Mouse (Mus musculus): Measurements from ENCODE around the gene Esr1. TPM values are rescaled to one million over a fixed set of nuclear protein-coding genes. Genes with fewer than 3 reads are reported as not detected.
"Not testable (repeated sequence)": the region's sequence is repeated elsewhere in the genome, so short reads cannot be mapped to it uniquely, and the experiment has no call there.

Esr1 gene
- total RNA-seq (2022) = 1 to 10 TPM; 1.6 to 3.8 (median 2.2) TPM

DNA sequence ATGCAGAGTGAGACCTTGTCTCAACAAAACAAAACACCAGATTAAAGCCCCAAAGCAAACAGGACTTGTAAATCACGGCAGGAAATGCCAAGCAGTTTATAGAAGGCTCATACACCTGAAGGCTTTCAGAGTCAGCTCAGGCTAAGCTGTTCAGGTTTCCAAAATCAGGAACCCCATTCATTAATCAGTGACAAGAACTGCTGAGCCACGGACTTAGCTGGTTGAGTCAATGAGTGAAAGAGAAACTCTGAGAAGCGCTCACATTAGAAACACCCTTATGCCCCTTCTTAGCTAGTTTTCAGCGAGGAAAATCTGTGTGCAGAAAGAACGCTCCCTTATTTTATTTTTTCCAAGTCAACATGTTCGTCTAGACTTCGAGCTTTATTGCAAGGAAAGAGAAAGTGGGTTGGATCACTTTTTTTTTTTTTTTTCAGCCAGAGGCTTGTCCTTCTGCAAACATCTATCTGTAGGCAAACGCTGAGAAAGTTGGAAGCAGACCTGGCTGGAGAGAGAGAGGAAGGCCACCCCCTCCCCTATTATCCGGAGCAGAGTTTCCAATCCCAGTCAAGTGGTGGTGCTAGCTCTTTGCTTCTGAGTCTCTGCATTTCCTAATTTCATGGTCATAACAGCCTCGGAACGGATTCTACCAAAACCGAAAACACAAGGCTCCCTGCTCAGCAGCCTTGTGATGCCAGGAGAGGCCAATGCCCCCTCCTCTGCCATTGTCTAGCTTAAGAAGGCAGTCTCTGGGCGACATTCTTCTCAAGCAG is at the start of gene Esr1:
Gene Esr1 (plus strand): TSS at position 208 of the 770 bp plus-strand sequence.
- no peak for DNase-seq (ENCODE audit: low spot score in 2 of 2)

DNA sequence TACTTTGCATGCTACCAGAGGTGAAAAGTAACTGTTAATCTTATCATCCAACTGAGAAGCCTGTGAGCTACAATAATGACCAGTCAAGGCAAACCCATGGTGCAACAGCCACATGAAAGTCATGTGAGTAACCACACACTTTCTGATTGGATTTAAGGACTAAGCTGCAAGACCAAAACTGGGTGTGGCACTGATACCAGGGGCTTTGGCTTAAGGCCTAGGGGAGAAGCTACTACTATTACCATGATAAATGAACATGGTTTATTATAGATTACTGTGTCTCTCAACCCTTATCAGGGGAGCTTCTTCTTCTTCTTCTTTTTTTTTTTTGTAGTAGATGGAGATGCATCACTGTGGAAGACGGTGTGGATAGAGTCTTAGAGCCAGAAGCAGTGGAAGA is 46.2 kb upstream of the Esr1 start:
- DNase-seq (ENCODE audit: low spot score in 2 of 2) = no peak

DNA sequence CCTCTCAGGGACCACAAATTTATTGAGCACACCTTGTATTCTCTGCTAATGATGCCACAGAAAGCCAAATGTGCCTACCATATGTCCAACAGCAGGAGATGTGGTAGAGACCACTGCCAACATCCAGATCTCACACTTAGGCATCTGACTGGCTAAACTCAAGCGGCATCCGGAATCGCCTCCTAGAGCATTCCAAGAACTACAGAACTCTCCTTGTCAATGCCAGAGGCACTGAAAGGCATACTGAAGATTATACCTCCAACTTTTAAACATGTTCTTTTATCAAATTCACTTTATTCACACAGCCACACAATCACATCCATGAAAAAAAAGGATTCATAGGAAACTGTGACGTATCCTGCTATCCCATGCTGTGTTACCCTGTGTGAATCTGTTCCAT is 40.6 kb upstream of the Esr1 start:
- no peak for DNase-seq (ENCODE audit: low spot score in 2 of 2)

DNA sequence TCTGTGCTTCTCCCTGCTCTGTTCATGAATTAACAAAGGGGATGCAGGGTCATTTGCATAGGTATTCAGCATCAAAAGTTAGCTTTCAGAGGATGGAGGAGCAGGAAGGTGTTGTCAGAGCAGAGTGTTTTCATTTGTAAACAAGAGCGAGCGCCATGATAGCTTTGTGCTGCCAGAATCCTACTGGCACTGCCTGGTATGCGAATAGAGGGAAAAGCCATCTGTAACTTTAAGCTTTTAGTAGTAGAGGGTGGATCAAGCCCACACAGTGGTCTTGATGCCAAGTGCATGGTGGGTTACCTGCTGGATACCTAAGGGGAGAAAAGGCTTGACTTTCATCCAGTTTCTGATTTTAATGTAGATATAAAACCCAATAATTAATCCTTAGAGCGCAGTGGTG is 40.1 kb upstream of the Esr1 start:
- DNase-seq (ENCODE audit: low spot score in 2 of 2) = no peak

DNA sequence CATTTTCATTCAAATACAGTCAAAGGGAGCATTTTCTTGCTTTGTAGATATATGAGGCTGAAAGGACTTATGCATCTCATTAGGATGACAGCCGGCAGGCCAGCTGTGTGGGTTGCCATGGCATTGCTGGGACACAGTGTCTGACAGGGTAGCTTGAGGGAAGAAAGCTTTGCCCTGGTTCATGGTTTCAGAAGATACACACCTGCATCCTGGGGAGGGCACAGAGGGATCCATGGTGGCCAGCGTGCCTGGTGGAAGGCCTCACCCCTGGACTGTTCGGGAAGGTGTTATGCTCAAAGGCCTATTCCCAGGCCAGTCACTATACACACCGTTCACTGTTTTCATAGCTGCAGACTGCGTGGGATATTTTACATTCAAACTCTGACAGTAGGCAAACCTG is 29.5 kb upstream of the Esr1 start:
- no peak for DNase-seq (ENCODE audit: low spot score in 2 of 2)

DNA sequence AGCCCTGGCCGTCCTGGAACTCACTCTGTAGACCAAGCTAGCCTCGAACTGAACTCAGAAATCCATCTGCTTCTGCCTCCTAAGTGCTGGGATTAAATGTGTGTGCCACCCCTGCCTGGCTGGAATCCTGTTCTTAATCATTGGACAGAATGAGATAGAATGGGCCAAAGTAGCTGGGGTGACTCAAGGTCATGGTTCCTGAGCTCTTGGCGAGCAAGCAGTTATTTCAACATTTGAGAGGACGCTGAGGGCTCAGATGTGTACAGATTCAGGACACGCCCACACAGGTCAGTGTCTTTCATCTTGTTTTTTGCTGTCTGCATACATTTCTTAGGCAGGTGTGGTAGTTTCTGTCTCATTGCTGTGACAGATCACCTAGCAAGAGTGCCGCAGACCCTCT is 24.7 kb upstream of the Esr1 start:
- DNase-seq (ENCODE audit: low spot score in 2 of 2) = no peak

DNA sequence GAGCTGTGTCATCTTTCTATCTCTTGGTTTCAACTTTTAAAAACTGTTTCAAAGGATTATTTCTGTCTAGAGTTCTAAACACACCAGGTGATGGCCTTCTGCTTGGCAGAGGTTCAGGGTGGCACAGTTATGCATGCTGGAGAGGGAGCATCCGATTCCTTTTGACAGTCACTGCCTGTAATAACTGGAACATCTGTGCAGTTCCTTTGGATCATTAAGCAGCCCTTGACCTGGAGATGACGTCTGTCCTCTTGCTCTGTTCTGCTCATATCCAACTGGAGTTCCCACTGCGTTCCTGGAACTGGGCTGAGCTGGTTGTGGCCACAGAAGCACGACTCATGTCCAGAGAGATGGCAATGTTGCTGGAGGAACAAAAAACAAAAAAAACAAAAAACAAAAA is 21.8 kb upstream of the Esr1 start:
- no peak for DNase-seq (ENCODE audit: low spot score in 2 of 2)

DNA sequence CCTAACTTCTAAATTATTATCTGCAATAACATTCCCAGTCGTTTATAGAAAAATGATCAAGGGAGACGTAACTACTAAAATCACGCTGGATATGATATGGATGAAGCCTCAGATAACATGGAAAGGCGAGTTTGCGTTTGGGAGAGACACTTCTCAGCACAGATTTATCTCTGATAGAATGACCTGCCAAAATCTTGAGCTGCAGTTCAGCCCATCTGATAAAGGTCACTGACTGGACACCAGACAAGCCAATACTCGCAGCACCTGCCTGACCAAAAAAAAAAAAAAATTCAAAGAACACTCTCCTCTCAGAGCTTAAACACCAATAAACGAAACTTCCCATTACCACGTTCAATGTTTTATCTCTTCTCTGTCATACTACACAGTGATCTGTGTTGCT is 20.4 kb upstream of the Esr1 start:
- no peak for DNase-seq (ENCODE audit: low spot score in 2 of 2)

DNA sequence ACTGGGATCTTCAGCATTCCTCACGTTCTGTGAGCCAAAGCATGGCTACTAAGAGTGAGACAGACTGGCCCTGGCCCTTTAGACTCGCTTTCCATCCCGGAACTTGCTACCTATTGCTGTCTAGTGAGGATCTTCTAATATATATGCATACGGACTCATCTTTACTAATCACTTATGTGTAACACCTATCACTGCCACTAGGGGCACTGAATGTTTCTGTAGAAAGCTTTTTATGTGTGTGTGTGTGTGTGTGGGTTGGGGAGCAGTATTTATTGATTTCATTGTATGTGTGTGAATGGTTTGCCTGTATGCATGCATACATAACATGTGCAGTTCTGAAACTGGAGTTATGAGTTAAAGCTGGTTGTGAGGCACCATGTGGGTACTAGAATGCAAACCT is 17.6 kb upstream of the Esr1 start:
- no peak for DNase-seq (ENCODE audit: low spot score in 2 of 2)

DNA sequence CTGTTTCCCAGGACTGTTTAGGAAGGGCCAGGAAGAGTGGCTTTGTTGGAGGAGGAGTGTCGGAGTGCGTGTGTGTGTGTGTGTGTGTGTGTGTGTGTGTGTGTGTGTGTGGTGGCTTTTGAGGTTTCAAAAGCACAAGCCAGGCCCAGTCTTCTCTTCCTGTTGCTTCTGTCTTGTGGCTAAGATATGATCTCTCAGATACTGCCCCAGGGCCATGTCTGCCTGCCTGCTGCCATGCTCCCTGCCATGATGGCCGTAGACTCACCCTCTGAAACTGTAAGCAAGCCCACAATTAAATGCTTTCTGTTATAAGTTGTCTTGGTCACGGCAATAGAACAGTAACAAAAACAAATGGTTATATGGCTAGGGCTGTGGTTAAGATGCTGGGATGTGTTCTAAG is 14.2 kb upstream of the Esr1 start:
- DNase-seq (ENCODE audit: low spot score in 2 of 2) = no peak

DNA sequence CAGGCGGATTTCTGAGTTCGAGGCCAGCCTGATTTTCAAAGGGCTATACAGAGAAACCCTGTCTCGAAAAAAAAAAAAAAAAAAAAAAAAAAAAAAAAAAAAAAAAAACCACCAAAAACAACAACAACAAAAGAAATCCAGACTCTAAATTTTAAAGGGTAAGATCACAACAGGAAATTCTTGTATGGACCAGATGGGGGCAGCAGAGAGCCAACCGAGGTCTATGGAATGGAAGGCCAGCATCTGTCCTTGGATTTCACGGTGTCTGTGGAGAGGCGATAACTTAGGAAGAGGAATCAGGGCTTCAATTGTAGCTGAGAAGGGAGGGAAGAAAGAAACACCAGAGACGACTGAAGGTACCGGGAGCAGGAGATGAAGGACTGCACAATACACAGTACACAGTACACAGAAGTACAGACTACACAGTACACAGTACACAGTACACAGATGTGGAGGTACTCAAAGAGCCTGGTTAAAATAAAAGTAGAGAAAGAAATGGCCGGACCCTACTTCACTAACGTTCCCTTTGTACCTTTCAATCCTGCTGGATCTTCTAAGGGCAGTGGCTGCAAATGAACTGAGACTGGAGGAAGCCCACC is 13.1 kb upstream of the Esr1 start:
- peak in 1 of 2 experiments; percentile 22 for DNase-seq (ENCODE audit: low spot score in 2 of 2)

DNA sequence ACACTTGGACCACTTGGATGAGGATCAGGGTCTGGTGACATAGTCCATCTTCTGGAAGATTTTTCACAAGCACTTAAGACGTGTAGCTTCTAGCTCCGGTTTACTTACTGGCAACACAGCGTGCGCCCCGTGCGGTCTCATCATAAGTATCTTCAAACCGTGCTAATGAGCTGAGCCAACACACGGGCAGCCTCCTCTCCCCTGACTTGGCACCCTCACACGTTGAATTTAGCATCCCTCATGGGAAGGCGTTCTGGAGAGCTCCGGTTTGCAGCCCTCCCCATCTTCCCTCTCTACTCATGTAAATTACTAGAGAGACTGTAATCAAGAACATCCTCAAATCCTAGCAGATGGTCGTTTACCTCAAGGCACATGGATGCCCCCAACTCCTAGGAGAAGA is 12.5 kb upstream of the Esr1 start:
- peak in 1 of 2 experiments; percentile 10 for DNase-seq (ENCODE audit: low spot score in 2 of 2)

DNA sequence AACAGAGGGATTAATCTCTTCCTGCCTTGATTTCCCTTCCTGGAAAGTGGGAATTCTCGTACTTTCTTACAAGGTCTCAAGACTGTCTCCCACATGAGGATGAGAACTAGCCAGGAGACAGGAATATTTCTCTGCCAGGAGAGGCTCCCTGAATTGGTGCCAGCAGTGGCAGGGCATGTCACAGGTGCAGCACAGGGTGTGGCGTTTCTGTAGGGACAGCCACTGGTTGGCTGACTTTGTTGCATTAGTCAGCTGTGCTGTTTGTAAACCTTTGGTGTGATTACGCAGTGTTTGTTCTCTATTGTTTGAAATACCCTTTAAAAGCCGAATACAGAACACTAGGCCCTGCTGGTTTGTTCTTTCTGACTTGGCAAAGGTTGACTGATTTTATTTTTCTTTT is 11.8 kb upstream of the Esr1 start:
- no peak for DNase-seq (ENCODE audit: low spot score in 2 of 2)

DNA sequence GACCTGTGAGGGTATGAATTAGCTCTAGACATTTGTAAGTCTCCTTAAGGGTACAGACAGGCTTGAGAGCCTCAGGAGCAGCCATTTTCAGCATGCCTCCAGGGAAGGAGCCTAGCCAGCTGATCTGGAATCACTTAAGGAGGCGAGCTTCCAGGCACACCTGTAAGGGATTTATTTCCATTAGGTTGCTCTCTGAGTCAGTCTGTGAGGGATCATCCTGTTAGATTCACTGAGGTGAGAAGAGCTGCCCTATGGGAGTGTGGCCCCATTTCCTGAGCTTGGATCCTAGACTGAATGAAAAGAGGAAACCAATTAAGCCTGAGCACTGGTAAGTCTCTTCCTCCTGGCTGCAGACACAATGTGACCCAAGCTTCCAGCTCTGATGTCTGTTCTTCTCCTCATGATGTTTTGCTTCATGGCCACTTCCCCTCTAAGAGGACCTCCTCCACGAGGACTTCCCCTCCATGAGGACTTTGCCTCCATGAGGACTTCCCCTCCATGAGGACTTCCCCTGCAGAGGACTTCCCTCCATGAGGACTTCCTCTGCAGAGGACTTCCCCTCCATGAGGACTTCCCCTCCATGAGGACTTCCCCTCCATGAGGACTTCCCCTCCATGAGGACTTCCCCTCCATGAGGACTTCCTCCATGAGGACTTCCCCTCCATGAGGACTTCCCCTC is 10.5 kb upstream of the Esr1 start:
- no peak for DNase-seq (ENCODE audit: low spot score in 2 of 2)

DNA sequence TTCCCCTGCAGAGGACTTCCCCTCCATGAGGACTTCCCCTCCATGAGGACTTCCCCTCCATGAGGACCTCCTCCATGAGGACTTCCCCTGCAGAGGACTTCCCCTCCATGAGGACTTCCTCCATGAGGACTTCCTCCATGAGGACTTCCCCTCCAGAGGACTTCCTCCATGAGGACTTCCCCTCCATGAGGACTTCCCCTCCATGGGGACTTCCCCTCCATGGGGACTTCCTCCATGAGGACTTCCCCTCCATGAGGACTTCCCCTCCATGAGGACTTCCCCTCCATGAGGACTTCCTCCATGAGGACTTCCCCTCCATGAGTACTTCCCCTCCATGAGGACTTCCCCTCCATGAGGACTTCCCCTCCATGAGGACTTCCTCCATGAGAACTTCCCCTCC is 9.8 kb upstream of the Esr1 start:
- not testable (repeated sequence) for DNase-seq (ENCODE audit: low spot score in 2 of 2)

DNA sequence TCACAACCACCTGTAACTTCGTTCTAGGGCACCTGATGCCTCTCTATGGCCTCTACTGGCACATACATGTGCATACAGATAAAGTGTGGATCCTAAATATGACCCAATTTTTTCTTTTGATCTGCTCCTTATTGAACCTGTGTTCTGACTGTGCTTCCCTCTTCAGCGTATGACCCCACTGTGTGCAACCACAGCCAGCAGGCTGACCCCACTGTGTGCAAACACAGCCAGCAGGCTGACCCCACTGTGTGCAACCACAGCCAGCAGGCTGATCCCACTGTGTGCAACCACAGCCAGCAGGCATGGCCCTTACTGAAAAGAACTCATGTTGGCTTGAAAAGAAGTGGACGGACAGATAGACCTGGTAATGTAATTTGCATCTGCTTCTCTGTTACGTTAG is 8.9 kb upstream of the Esr1 start:
- DNase-seq (ENCODE audit: low spot score in 2 of 2) = no peak

DNA sequence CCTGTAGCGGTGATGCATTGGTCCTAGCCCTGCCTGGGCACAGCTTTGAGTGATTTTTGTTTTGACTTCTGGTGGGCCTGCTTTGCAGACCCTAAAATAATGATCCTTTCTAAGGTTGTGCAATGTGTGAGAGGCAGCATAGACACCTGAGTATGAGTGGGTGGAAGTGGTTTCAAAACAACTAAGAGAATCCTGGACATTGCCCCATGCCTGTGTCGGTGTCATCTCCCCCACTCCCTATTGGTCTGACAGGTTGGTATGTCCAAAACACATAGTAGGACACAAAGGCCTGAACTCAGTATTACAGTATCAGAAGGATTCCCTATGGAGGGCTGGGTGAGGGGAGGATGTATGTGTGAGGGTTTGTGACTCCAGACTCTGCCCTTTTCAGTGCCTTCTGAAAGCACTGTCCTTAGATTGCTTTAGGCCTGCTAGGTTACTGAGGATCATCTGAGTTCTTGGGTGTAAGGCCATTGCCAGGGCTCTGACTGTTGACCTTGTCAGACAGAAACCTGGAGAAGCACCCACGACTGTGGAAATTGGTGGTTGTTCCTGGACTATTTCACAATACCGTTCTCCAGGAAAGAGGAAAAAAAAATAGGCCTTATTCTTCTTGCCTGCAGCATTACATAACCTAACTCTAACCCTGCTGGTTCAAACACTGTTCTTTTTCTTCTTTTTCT is 6.7 kb upstream of the Esr1 start:
- no peak for DNase-seq (ENCODE audit: low spot score in 2 of 2)

DNA sequence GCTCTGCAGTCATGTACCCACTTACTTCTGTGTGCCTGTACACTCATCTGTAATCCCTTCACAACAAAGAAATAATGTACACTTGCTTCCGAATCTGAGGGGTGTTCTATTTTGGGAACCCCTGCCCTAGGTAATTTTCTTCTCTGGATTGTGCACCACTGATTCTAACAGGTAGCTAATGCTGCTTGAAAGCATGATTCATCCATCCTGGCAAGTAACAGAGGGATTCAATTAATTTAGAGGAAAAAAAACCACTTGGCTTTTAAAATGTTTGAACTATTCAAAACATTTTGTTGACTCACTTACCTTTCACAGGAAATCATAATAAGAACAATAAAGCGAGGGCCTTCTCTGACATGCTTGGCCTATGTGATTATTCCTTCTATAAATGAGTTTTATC is 1.2 kb upstream of the Esr1 start:
- DNase-seq (ENCODE audit: low spot score in 2 of 2) = no peak

DNA sequence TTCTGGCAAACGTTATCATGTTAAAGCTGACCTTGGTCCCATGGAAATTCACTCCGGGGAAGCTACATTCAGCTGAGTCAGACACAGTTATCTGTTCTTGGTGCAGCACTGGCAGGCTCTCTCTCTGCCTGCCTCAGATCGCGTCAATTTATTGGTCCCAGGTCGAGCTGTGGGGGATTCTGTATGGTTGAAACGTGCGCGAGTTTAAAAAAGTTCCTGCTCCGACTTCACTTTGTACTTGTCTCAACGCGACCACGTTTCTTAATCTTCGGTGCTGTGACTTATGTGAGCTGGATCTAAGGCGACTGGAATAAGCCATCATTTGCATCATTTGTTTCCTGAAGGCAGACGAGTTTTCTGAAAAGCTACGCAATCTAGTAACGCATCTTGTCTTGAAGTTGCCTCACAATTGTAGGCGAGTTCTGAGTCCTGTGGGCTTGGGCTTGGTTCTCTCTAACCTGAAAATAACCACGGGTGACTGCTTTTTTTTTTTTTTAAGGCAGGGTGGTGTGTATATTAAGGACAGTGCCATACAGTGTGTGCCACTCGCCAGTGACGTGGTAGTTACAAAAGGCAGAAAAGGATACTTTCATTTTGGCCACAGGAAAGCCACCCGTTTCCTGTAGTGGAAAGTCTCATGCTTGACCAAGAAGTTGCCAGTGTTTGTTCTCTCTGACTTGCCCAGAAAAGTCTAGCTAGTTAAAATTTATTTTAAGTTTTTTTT is 1.1 kb downstream of the Esr1 start:
- DNase-seq (ENCODE audit: low spot score in 2 of 2) = no peak

DNA sequence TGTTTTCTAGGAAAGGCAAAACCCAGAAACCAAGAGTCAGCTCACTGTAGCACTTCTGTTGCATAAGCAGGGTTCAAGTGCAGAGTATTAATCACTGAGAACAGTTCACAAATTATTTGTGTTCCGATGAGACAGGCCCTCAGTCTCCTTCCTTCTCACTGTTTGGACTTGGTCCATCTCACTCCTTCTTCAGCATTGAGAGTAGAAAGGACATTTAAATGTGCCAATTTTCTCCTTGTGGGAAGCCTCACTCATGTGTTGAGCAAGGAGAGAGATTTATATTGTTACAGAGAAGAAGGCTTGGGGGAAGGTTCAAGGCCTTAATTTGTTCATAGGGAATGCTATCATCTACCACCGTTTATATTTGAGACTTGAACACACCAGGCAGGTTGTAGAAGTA is 6.6 kb downstream of the Esr1 start:
- DNase-seq (ENCODE audit: low spot score in 2 of 2) = no peak

DNA sequence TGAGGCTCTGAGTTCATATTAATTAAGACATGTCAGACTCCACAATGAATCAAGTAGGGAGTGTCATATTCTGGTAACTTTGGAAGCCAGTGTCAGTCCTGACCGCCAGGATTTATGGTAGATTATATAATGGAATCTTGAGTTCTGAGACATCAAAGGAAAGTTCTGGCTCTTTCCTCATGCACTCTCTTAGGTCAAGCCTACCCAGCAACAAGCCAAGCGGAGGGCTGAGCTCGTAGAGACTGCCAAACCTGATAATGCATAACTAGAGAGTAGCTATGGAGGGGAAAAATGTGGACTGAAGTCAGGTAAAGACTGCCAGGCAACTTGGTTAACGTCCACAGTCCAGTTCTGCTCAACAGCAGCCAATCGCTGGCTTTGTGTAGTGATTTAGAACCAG is 7.3 kb downstream of the Esr1 start:
- no peak for DNase-seq (ENCODE audit: low spot score in 2 of 2)

DNA sequence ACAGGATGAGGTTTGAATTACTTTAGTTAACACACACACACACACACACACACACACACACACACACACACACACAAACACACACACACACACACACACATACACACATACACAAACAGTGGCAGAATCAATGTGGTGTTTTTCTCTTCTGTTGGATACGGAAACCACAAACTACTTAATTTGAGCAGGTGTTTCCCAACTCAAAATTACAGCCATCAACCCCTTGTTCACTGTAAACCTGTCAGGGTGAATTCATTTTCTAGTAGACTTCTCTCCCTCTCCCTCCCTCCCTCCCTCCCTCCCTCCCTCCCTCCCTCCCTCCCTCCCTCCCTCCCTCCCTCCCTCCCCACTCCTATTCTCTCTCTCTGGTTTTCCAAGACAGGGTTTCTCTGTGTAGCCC is 8.0 kb downstream of the Esr1 start:
- DNase-seq (ENCODE audit: low spot score in 2 of 2) = not testable (repeated sequence)

Measured in left cerebral cortex, adult 8-10 months (tissue).